Mouse (Mus musculus) kidney, postnatal 0 days (tissue): ENCODE measurements around the gene Rac2. TPM values are rescaled to one million over a fixed set of nuclear protein-coding genes. Genes with fewer than 3 reads are reported as not detected.

Source experiments
- ATAC-seq: fragments of 200-750 bp; cut with Nextera tagmentation; replicated peaks from 2 replicates; pipeline ENCODE4 v1.8.0; 2017; ENCODE audit warnings: low read depth, moderate number of reproducible peaks, moderate TSS enrichment, moderate library complexity; ENCODE audit not compliant: low FRiP score
- DNase-seq: peaks from one replicate; pipeline ENCODE4 v3.0.0-alpha.2; 2016; ENCODE audit warnings: low spot score
- H3K27ac ChIP-seq: fragments of 300-500 bp; sonication (generic); 2 replicates; pipeline ENCODE4 v1.5.1; 2014; ENCODE audit warnings: mild to moderate bottlenecking
- H3K27me3 ChIP-seq: fragments of 300-500 bp; sonication (generic); 2 replicates; pipeline ENCODE4 v1.6.1; 2014; ENCODE audit warnings: low read length, mixed read lengths; ENCODE audit not compliant: insufficient read depth
- H3K36me3 ChIP-seq: fragments of 300-500 bp; sonication (generic); 2 replicates; pipeline ENCODE4 v1.6.1; 2014; ENCODE audit warnings: low read length, mixed read lengths; ENCODE audit not compliant: insufficient read depth
- H3K4me1 ChIP-seq: fragments of 300-500 bp; sonication (generic); replicated peaks from 2 replicates; pipeline ENCODE4 v1.6.1; 2014; ENCODE audit warnings: antibody characterized with exemption, low read length, mixed read lengths; ENCODE audit not compliant: insufficient read depth
- H3K4me2 ChIP-seq: fragments of 300-500 bp; sonication (generic); 2 replicates; pipeline ENCODE4 v1.6.1; 2014; ENCODE audit warnings: mild to moderate bottlenecking, low read length, moderate library complexity, mixed read lengths
- H3K4me3 ChIP-seq: fragments of 300-500 bp; sonication (generic); replicated peaks from 2 replicates; pipeline ENCODE4 v1.5.1; 2014; ENCODE audit warnings: low read depth, low read length
- H3K9ac ChIP-seq: fragments of 300-500 bp; sonication (generic); 2 replicates; pipeline ENCODE4 v1.6.1; 2014; ENCODE audit warnings: low read depth, low read length
- H3K9me3 ChIP-seq: fragments of 300-500 bp; sonication (generic); replicated peaks from 2 replicates; pipeline ENCODE4 v1.6.1; 2016; ENCODE audit warnings: low read length, inconsistent platforms, mixed read lengths
- CTCF ChIP-seq: IDR thresholded peaks from 2 replicates; pipeline ENCODE4 v1.5.1; 2016; ENCODE audit warnings: antibody characterized with exemption, low read depth, mild to moderate bottlenecking, moderate library complexity
- WGBS: fragments of 180-500 bp; shearing (Covaris S2); extraction: QIAGEN DNeasy Blood & Tissue Kit; methylation state at CpG from one replicate; pipeline ENCODE4 v1.1.7; 2014; 5-methylcytosine and 5-hydroxymethylcytosine counted together
- polyA plus RNA-seq: library from polyadenylated mRNA; unstranded; fragments of >200 nt; fragmentation: Nextera tagmentation; extraction: Ambion mirVana; gene quantifications from 2 replicates; pipeline ENCODE4 v1.2.1, GENCODE M21; 2015

Gene Rac2
- polyA plus RNA-seq, 1 experiment from 2014 or later = 8.8 TPM

- H3K4me3 ChIP-seq = no peak overlapping the region
- no peaks in the 10 kb centered on the region for H3K9me3 ChIP-seq
- WGBS = 65% methylated on average over 3 of the region's 3 CpGs
- H3K27ac ChIP-seq = no peak overlapping the region
- no peak for ATAC-seq
- H3K36me3 ChIP-seq = no peaks in the 10 kb centered on the region
- no peak for TF ChIP-seq CTCF
- H3K4me2 ChIP-seq = peak overlapping the region; percentile 61
- H3K9ac ChIP-seq = peak overlapping the region; percentile 62
- H3K4me1 ChIP-seq = peaks cover 30% of the 10 kb centered on the region
- DNase-seq = no peak
- no peaks in the 10 kb centered on the region for H3K27me3 ChIP-seq
Observed at GRCm38 (mm10) chr15:78530141-78530540, 42.4 kb downstream of the Rac2 start.

- Histone ChIP-seq H3K4me2 (peak overlapping the region; percentile 61), H3K4me3 (peak overlapping the region; percentile 31), H3K4me1 (peaks cover 30% of the 10 kb centered on the region), H3K27me3 (no peaks in the 10 kb centered on the region), H3K36me3 (no peaks in the 10 kb centered on the region), H3K9me3 (no peaks in the 10 kb centered on the region), H3K9ac (peak overlapping the region; percentile 62), H3K27ac (peak overlapping the region; percentile 85)
- ATAC-seq (peak; percentile 38), DNase-seq (peak; percentile 85)
- no peak for TF ChIP-seq CTCF
- WGBS = under 1% methylated on average over 15 of the region's 15 CpGs
Observed at GRCm38 (mm10) chr15:78529428-78529990, 43.1 kb downstream of the Rac2 start.

- H3K36me3 ChIP-seq = no peaks in the 10 kb centered on the region
- peak overlapping the region; percentile 85 for H3K27ac ChIP-seq
- peak; percentile 73 for DNase-seq
- peaks cover 30% of the 10 kb centered on the region for H3K4me1 ChIP-seq
- 37% methylated on average over 11 of the region's 11 CpGs for WGBS
- H3K9ac ChIP-seq = peak overlapping the region; percentile 62
- H3K27me3 ChIP-seq = no peaks in the 10 kb centered on the region
- peak overlapping the region; percentile 31 for H3K4me3 ChIP-seq
- 0 out of 2 replicates have a peak, but pooled peaks have one; percentile 1 for ATAC-seq
- no peaks in the 10 kb centered on the region for H3K9me3 ChIP-seq
- peak overlapping the region; percentile 61 for H3K4me2 ChIP-seq
- no peak for TF ChIP-seq CTCF
Observed at GRCm38 (mm10) chr15:78528726-78529411, 43.7 kb downstream of the Rac2 start.

GRCm38 (mm10) chr15:78527973-78528372, 44.6 kb downstream of the Rac2 start:
- H3K4me3 ChIP-seq = no peak overlapping the region

GRCm38 (mm10) chr15:78524163-78524562, 48.4 kb downstream of the Rac2 start:
- no peak overlapping the region for H3K9ac ChIP-seq
- H3K9me3 ChIP-seq = no peaks in the 10 kb centered on the region
- no peak overlapping the region for H3K4me3 ChIP-seq
- WGBS = 87% methylated on average over 5 of the region's 5 CpGs
- no peak overlapping the region for H3K27ac ChIP-seq
- H3K36me3 ChIP-seq = no peaks in the 10 kb centered on the region
- H3K27me3 ChIP-seq = no peaks in the 10 kb centered on the region
- no peak for DNase-seq
- no peak overlapping the region for H3K4me2 ChIP-seq
- no peak for TF ChIP-seq CTCF
- peaks cover 9% of the 10 kb centered on the region for H3K4me1 ChIP-seq
- no peak for ATAC-seq

More at GRCm38 (mm10) chr15:78527973-78528372, 44.6 kb downstream of the Rac2 start:
- H3K27me3 ChIP-seq = no peaks in the 10 kb centered on the region
- H3K4me1 ChIP-seq = peaks cover 30% of the 10 kb centered on the region
- no peak overlapping the region for H3K27ac ChIP-seq
- DNase-seq (no peak), ATAC-seq (no peak)
- 61% methylated on average over 7 of the region's 7 CpGs for WGBS
- H3K4me2 ChIP-seq = peak overlapping the region; percentile 11; the same call in 1 of the 2 replicates
- no peak for TF ChIP-seq CTCF
- H3K36me3 ChIP-seq = no peaks in the 10 kb centered on the region
- no peaks in the 10 kb centered on the region for H3K9me3 ChIP-seq
- H3K9ac ChIP-seq = no peak overlapping the region

GRCm38 (mm10) chr15:78521892-78522291, 50.7 kb downstream of the Rac2 start:
- WGBS = 72% methylated on average over 6 of the region's 6 CpGs
- TF ChIP-seq CTCF = no peak

More at GRCm38 (mm10) chr15:78521892-78522291, 50.7 kb downstream of the Rac2 start:
- H3K27ac ChIP-seq = no peak overlapping the region
- no peaks in the 10 kb centered on the region for H3K9me3 ChIP-seq
- H3K9ac ChIP-seq = no peak overlapping the region
- DNase-seq (no peak), ATAC-seq (no peak)
- H3K27me3 ChIP-seq = no peaks in the 10 kb centered on the region
- no peak overlapping the region for H3K4me2 ChIP-seq
- H3K4me1 ChIP-seq = no peaks in the 10 kb centered on the region
- no peaks in the 10 kb centered on the region for H3K36me3 ChIP-seq
- H3K4me3 ChIP-seq = no peak overlapping the region
